Mouse (Mus musculus): ENCODE measurements at regions not wholly inside any gene's neighbourhood (a gene's known extent, or its start where the extent isn't known, plus 50 kb on each side); places are given as distances from the start of the nearest gene placed in this dataset.

GRCm38 (mm10) chr1:164572183-164572582 is 114.0 kb upstream of the Atp1b1 start:
- TF ChIP-seq CTCF (IDR thresholded peaks at IDR 0.05; ENCODE audit: extremely low read depth, insufficient read depth, low read length) (no peak), POLR2A (IDR thresholded peaks at IDR 0.05; ENCODE audit: extremely low read depth, insufficient read depth, low read length) (no peak)

All from cortical plate, adult 2 months (tissue).